Mouse (Mus musculus) heart, postnatal 0 days (tissue): ENCODE data around the gene Pllp. TPM values are rescaled to one million over a fixed set of nuclear protein-coding genes. Genes with fewer than 3 reads are reported as not detected.
A peak's percentile ranks its signal among the peaks of the same experiment; 100 is the strongest.

Experiments
- ATAC-seq: fragments of 200-750 bp; cut with Nextera tagmentation; 2 replicates; pipeline ENCODE4 v1.8.0; 2017; ENCODE audit warnings: low read depth, moderate number of reproducible peaks, moderate library complexity; ENCODE audit not compliant: insufficient read depth
- DNase-seq: peaks from one replicate; pipeline ENCODE4 v3.0.0-alpha.2; 2016; ENCODE audit warnings: low spot score
- H3K27ac ChIP-seq: fragments of 300-500 bp; sonication (generic); 2 replicates; pipeline ENCODE4 v1.5.1; 2014; ENCODE audit warnings: low read depth, mild to moderate bottlenecking
- H3K27me3 ChIP-seq: fragments of 300-500 bp; sonication (generic); 2 replicates; pipeline ENCODE4 v1.6.1; 2014; ENCODE audit warnings: low read length, mixed read lengths; ENCODE audit not compliant: control insufficient read depth, insufficient read depth
- H3K36me3 ChIP-seq: fragments of 300-500 bp; sonication (generic); replicated peaks from 2 replicates; pipeline ENCODE4 v1.6.1; 2014; ENCODE audit warnings: low read length, mixed read lengths; ENCODE audit not compliant: control insufficient read depth, insufficient read depth
- H3K4me1 ChIP-seq: fragments of 300-500 bp; sonication (generic); 2 replicates; pipeline ENCODE4 v1.6.1; 2014; ENCODE audit warnings: antibody characterized with exemption; ENCODE audit not compliant: control insufficient read depth, insufficient read depth
- H3K4me2 ChIP-seq: fragments of 300-500 bp; sonication (generic); 2 replicates; pipeline ENCODE4 v1.6.1; 2014; ENCODE audit warnings: low read depth, mild to moderate bottlenecking, low read length, moderate library complexity
- H3K4me3 ChIP-seq: fragments of 300-500 bp; sonication (generic); 2 replicates; pipeline ENCODE4 v1.5.1; 2014; ENCODE audit warnings: low read depth, low read length
- H3K9ac ChIP-seq: fragments of 300-500 bp; sonication (generic); replicated peaks from 2 replicates; pipeline ENCODE4 v1.6.1; 2014; ENCODE audit warnings: low read depth, low read length, mixed read lengths
- H3K9me3 ChIP-seq: fragments of 300-500 bp; sonication (generic); replicated peaks from 2 replicates; pipeline ENCODE4 v1.6.1; 2016; ENCODE audit warnings: low read length; ENCODE audit not compliant: control insufficient read depth
- CTCF ChIP-seq: IDR thresholded peaks from 2 replicates; pipeline ENCODE4 v1.5.1; 2016; ENCODE audit warnings: antibody characterized with exemption, control low read depth, low read depth
- EP300 ChIP-seq: IDR thresholded peaks from 2 replicates; pipeline ENCODE4 v1.6.1; 2016; ENCODE audit warnings: antibody characterized with exemption, low read depth
- WGBS: fragments of 180-500 bp; shearing (Covaris S2); extraction: QIAGEN DNeasy Blood & Tissue Kit; methylation state at CpG from one replicate; pipeline ENCODE4 v1.1.7; 2014; 5-methylcytosine and 5-hydroxymethylcytosine counted together
- polyA plus RNA-seq: library from polyadenylated mRNA; unstranded; fragments of >200 nt; fragmentation: Nextera tagmentation; extraction: Ambion mirVana; gene quantifications from 2 replicates; pipeline ENCODE4 v1.2.1, GENCODE M21; 2015
- total RNA-seq: library from RNA; depleted of rRNA; stranded (reverse); fragments of >200 nt; gene quantifications from 2 replicates; pipeline ENCODE4 v1.2.3, GENCODE M21; 2014; ENCODE audit warnings: low replicate concordance

Pllp gene
- total and polyA plus RNA-seq, 2 experiments from 2014 or later, result 0.36 to 5.0 TPM

DNA sequence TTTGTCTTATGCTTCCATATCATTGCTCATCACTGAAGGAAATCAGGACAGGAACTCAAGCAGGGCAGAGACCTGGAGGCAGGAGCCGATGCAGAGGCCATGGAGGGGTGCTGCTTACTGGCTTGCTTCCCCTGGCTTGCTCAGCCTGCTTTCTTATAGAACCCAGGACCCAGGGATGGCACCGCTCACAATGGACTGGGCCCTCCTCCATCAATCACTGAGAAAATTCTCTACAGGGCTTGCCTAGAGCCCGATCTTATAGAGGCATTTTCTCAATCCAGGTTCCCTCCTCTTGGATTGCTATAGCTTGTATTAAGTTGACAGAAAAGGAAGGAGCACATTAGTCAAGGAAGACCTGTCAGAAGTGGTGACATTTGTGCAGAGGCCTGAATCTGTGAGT lies 488 bp upstream of the Pllp start:
- WGBS, result 58% methylated on average over 3 of the region's 3 CpGs
- Histone ChIP-seq H3K36me3 (no peaks in the 10 kb centered on the region), H3K9ac (no peak overlapping the region), H3K4me3 (no peak overlapping the region; the same call in 1 of the 2 replicates), H3K27me3 (peaks cover 55% of the 10 kb centered on the region), H3K9me3 (no peaks in the 10 kb centered on the region), H3K27ac (no peak overlapping the region), H3K4me1 (0 out of 2 replicates have a peak, but pooled peaks cover 5% of the 10 kb centered on the region), H3K4me2 (no peak overlapping the region)
- no peak for TF ChIP-seq CTCF
- TF ChIP-seq EP300, result no peak
- ATAC-seq (no peak), DNase-seq (no peak)

- H3K9me3 ChIP-seq, result no peaks in the 10 kb centered on the region
- TF ChIP-seq CTCF (no peak), EP300 (no peak)
- WGBS, result 2% methylated on average over 31 of the region's 31 CpGs
- H3K27me3 ChIP-seq, result peaks cover 55% of the 10 kb centered on the region
- H3K4me1 ChIP-seq, result 0 out of 2 replicates have a peak, but pooled peaks cover 5% of the 10 kb centered on the region
- H3K4me3 ChIP-seq, result peak overlapping the region; percentile 23
- ATAC-seq (peak; percentile 24; the same call in 1 of the 2 replicates), DNase-seq (no peak)
- H3K36me3 ChIP-seq, result no peaks in the 10 kb centered on the region
- H3K27ac ChIP-seq, result no peak overlapping the region
- H3K4me2 ChIP-seq, result peak overlapping the region; percentile 49
- no peak overlapping the region for H3K9ac ChIP-seq
Observed at GRCm38 (mm10) chr8:94695341-94695993, 611 bp downstream of the Pllp start.

- Histone ChIP-seq H3K4me3 (no peak overlapping the region), H3K9me3 (no peaks in the 10 kb centered on the region), H3K9ac (no peak overlapping the region), H3K27me3 (peaks cover 55% of the 10 kb centered on the region), H3K27ac (no peak overlapping the region), H3K4me1 (0 out of 2 replicates have a peak, but pooled peaks cover 5% of the 10 kb centered on the region), H3K4me2 (no peak overlapping the region), H3K36me3 (no peaks in the 10 kb centered on the region)
- no peak for ATAC-seq
- WGBS, result 5% methylated on average over 6 of the region's 6 CpGs
- no peak for TF ChIP-seq CTCF
- no peak for TF ChIP-seq EP300
- DNase-seq, result no peak
Observed at GRCm38 (mm10) chr8:94694701-94695100, 1.4 kb downstream of the Pllp start.

DNA sequence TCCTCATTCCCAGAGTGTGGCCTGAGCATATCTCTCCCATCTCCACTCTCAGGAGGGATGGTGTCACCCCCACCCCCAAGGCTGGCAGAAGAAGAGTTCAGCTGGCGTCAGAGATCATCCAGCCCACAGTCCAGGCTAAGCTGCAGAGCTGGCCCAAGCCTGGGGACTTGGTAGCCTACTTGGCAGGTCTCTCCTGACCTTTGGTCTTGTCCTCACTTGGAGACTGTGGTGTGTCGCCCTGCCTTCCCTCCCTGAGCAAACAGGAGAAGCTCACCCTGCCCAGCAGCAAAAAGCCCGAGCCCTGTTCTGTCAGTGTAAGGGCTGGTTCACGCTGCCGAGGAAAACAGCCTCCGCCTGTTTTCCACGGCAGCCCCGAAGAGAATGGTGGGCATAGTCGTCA lies 10.1 kb downstream of the Pllp start:
- Histone ChIP-seq H3K4me1 (no peaks in the 10 kb centered on the region), H3K27me3 (no peaks in the 10 kb centered on the region), H3K4me2 (no peak overlapping the region), H3K9ac (no peak overlapping the region), H3K27ac (no peak overlapping the region), H3K9me3 (no peaks in the 10 kb centered on the region), H3K36me3 (no peaks in the 10 kb centered on the region), H3K4me3 (no peak overlapping the region)
- TF ChIP-seq CTCF (no peak), EP300 (no peak)
- DNase-seq (no peak), ATAC-seq (no peak)
- 51% methylated on average over 9 of the region's 9 CpGs for WGBS

DNA sequence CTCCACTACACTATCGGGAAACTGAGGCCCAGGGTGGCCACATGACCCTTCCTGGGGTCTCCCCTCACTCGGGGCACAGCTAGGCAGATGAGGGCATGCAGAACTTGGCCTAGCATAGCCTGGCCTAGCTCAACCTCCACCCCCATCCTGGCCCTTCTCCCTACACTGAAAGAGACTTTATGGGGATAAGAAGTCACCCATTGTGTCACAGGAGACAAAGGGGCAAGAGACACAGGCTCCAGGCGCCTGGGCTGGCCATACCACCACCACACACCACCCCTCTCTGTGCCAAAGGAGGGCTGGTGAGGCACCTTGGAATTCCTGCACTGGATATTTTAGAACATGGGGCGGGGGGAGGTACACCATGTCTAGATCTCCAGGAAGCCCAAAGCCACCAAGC lies 11.8 kb downstream of the Pllp start:
- no peaks in the 10 kb centered on the region for H3K4me1 ChIP-seq
- TF ChIP-seq EP300 (no peak), CTCF (no peak)
- H3K27ac ChIP-seq, result no peak overlapping the region
- H3K9ac ChIP-seq, result no peak overlapping the region
- no peak overlapping the region for H3K4me3 ChIP-seq
- no peaks in the 10 kb centered on the region for H3K27me3 ChIP-seq
- no peaks in the 10 kb centered on the region for H3K36me3 ChIP-seq
- no peak overlapping the region for H3K4me2 ChIP-seq
- WGBS, result 60% methylated on average over 4 of the region's 4 CpGs
- ATAC-seq, result no peak
- H3K9me3 ChIP-seq, result no peaks in the 10 kb centered on the region
- DNase-seq, result no peak
